Mouse (Mus musculus) bone marrow, adult 2 months (tissue): ENCODE measurements around the gene Ehd1.

Experiments
- CTCF ChIP-seq: fragments of 200-500 bp; IDR thresholded peaks from 2 replicates; pipeline ENCODE4 v1.5.1; 2011; ENCODE audit warnings: low read length, control low read depth; ENCODE audit not compliant: control insufficient read depth, insufficient read depth
- POLR2A ChIP-seq: fragments of 200-500 bp; IDR thresholded peaks from 2 replicates; pipeline ENCODE4 v1.6.1; 2011; ENCODE audit warnings: low read depth, mild to moderate bottlenecking, control low read depth, low read length, borderline replicate concordance; ENCODE audit not compliant: control insufficient read depth

DNA sequence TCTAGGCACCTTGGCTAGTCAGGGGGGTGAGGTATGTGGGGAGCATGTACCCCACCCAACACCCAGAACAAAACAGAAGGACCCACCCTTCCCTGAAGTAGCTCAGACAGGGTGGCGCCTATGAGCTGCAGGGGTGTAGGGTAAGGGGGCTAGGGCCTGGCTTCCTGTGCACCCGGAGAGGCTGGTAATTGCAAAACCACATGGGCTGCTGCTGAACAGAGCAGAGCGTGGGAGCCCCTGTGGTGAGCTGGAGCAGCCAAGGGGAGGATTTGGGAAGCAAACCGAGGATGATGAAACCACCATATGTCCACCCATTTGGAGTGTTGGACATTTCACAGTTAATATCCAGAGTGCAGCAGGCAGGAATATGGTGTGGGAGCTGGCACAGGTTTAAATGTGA is 26.0 kb downstream of the Ehd1 start:
- TF ChIP-seq CTCF (no peak), POLR2A (no peak)
